Mouse (Mus musculus) CH12F3 (cell line): ENCODE results near the gene Morc3.

ENCODE experiments used
- in situ Hi-C: fragments of 300-500 bp; cut with MboI; formaldehyde crosslinking; loops from 2 replicates; pipeline ENCODE4 v1.14.3; 2020; ENCODE audit warnings: low sequenced_read_pairs

Gene Morc3

DNA sequence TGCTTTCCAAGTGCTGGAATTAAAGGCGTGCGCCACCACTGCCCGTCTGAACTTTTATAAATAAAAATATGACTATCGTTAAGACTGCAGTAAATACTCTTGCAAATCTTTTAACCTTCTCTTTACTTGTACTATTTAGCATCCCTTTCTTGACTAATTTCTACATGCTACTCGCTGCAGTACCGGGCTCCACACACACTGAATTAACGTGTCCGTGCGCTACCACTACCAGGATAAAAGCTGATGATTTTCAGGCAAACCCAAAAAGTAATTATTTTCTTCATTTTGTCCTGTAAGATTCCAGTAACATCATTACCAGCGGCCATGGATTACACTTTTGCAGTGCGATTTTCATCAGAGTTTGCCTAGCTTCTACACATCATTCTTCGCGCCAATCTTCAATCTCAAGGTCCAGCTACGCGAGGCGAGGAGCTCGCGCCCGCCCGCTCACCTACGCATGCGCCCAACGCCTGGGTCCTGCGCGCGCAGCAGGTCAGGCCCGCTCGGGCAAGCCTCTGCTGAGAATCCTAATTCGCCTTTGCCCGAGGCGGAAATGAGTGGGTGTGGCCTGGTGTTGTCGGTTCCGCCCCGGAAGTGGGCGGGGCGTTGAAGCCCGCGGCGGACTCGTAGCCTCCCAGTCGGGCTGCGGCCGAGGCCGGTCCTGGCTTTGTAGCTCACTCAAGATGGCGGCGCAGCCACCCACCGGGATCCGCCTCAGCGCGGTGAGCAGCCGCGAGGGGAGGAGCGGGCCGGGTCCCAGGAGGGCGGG is at the start of gene Morc3:
Gene Morc3 (plus strand): TSS at position 495 of the 769 bp plus-strand sequence.
- in situ Hi-C loops, result no loop called here

DNA sequence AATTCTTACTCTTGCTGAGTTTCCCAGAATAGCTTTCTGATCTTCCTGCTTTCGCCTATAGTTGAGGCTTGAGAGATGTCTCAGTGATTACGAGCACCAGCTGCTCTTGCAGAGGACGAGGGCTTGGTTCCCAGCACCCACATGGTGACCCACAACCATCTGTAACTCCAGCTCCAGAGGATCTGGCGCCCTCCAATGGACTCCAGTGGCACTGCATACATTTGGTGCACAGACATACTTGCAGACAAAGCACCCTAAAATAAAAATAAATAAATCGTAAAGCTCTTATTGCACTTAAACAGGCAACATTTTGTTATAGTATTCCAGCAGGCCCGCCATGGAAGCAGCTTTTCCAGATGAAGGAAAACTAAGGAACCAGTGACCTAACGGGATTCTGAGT is 47.7 kb upstream of the Morc3 start:
- in situ Hi-C loops, result no loop called here

DNA sequence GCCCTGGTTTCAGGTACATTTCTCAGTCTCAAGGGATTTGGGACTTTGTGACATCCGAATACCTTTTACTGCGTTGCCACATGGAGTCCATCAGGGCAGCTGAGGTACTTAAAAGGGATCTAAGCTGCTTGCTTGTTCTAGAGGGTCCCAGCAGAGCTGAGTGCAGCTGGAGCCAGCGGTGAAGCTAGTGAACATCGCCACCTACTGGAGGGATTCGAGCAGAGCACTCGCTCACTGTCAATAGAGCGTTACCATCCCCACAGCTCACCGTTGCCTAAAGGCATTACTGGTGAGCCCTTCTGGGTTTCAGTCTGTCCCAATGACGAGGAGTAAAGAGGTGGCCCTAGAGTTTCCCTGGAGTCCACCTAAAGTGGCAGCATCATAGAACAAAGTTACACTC is 46.1 kb upstream of the Morc3 start:
- in situ Hi-C loops, result no loop called here

DNA sequence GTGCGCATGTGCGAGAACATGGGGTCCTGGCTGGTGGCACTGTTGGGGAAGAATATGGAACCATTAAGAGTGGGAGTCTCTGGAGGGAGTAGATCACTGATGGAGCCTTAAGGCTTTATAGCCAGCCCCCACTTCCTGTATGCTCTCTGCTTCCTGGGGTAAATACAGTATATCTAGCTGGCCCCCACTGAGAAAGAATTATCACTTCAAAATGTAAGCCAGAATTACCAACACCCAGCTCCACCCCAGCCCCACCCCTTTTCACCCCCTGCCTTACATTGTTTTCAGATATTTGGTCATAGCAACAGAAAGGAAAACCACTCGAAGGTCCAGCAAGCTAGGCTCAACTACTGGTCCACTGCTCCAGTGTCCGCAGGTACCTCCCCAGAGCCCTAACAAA is 43.5 kb upstream of the Morc3 start:
- in situ Hi-C loops, result no loop called here

DNA sequence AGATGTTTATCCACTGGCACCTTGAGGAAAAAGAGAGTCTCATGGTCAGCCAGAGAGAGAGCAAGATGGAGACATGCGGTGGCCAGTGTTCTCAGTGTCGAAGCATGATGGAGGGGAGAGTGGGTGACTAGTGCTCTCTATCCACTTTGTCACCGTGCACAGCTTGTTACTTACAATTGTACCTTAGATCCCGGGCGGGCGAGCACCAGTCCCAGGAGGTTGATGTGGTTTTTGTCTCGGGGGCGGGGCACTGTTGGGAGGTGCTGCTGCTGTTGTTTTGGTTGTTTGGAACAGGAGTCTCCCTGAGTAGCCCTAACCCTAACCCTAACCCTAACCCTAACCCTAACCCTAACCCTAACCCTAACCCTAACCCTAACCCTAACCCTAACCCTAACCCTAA is 43.0 kb upstream of the Morc3 start:
- in situ Hi-C loops, result no loop called here

DNA sequence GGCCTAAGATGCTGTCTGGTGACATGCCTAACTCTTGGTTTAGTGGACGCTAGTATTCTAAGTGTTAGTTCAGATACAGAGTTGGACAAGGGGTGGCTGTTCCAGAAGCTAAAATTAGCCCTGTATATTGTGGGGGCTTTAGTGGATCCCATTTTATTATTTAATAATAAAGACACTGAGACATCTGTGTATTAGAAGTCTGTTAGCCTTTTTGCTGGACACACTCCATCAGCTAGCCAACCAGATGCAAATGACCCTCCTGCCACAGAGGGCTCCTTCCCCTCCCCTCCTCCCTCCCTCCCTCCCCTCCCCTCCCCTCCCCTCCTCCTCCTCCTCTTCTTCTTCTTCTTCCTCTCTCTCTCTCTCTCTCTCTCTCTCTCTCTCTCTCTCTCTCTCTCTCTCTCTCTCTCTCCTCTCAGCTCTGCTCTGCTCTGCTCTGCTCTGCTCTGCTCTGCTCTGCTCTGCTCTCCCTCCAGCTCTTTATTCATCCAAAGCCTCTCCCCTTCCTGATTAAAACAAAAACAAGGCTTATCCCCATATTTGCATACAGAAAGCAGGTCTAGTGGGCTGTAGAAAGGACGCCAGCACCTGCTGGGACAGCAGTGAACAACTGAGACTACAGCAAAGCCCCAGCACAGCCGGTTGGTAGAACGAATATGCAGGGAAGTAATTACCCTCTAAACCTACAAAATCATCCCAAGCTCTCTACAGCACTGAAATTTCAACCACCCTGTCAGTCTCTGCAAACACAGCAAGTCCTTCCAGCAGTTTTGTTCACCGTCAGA is 41.8 kb upstream of the Morc3 start:
- in situ Hi-C loops, result no loop called here

DNA sequence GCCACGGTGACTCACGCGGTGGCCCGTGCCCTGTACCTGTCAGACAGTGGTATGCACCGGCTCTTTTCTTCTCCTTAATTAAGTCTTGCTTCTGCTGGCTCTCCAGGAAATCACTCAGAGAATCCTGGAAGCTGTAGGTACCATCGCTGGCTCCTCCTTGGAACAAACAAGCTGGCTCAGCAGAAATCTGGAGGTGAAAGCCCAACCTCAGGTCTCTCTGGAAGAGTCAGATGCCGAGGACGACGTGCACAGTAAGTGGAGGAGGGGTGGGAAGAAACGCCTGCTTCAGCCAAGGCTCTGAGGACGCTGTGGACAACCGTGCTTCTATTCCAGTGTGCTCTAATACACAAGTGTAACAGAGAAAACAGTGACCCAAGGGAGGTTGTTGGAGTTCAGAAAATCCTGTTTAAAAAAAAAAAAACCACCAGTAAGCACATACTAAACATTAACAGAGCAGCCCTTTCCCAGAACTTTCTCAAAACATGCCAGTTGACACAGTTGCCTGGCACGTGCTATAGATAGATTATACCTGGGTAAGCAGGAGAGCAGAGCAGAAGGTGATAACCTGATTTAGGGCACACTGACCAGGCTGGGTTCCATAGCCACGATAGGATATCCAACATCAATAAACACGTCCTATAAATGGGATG is 38.8 kb upstream of the Morc3 start:
- in situ Hi-C loops, result no loop called here

DNA sequence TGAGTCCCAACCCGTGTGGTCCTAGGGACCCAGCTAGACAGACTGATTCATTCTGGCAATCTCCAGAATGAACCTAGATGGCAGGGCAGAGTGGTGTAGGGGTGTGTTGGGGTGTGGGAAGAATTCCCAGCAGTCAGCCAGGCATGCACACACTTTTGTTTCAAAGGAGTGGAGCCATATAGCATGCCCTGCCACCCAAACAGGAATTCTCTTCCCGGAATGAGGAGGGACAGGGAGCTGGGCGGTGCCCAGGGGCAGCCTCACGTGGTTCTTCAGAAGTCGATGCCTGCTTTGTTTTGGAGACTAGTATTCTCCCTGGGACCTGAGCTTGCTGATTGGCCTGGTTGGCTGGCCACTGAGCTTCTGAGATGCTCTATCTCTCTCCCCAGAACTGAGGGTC is 37.1 kb upstream of the Morc3 start:
- in situ Hi-C loops, result no loop called here

DNA sequence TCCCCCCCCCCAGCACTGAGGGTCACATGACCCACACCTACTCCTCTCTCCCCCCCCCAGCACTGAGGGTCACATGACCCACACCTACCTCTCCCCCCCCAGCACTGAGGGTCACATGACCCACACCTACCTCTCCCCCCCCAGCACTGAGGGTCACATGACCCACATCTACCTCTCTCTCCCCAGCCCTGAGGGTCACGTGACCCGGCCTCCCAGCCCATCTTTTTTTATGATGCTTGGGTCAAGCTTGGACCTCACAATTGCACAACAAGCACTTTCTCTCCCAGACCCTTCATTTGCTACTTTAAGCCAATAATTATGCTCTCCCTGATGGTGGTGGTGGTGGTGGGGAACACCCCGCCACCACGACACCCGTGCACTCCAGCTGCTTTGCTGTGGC is 36.5 kb upstream of the Morc3 start:
- in situ Hi-C loops, result no loop called here

DNA sequence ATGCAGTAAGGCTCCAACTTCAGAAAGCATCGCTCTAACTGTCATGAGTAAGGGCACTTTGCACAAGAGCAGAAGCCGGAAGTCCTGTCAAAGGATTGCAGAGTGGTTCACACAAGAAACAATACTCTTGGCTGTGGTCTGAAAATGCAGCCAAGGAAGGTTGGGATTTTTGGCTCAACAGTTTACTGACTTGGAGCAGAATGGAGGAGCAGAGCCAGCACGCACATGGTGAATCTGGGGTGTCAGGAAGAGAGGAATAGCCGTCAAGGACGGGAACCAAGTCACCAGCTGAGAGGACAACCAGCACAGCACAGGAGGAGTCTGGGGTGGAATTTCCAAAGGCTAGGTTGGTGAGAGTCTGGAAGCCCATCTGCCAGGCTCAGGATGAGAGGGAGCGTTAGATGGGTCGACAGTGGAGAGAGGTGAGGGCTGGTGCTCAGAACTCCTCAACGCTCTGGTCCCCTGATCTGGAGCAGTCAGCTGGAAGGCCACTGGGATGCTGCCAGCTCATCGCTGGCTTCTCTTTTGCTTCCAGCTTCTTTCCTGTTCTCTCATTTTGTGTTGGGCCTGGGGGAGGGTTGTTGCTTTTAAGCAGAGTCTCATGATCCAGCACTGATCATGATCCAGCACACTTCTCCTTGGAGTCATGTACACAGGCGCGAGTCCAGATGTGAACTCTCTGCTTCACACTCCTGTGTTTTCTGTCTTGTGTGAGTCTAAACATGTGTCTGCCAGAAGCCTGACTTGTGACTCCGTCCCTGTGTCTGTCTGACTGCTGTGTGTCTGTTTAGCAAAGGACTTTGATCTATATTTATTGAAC is 34.7 kb upstream of the Morc3 start:
- in situ Hi-C loops, result no loop called here

DNA sequence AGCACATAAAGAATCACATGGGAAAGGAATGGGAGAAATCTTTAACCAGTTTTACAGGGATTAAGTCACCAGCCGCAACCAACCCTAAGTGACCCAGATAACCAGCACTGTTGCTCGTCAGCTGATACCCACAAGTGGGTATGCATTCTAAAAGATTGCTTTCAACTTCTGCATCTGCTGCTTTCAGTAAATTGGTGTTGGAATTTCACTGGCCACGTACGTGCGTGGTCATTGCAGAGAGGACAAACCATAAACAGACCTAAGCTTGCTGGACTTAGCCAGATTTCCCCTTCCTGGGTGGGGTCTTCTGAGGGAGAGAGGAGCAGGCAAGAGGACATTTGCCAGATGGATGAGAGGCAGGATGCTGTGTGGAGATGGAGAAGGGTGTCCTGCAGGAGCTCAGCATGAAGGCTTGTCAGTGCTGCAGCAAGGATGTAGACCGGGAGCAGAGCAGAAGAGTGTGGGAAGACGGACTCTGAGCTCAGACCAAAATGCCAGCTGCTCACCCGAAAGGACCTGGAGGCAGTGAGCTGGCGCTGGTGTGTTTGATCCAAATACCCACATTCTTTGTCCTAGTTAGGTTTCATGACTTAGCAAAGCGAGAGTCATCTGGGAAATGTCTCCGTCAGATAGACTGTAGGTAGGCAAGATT is 34.0 kb upstream of the Morc3 start:
- in situ Hi-C loops, result no loop called here

DNA sequence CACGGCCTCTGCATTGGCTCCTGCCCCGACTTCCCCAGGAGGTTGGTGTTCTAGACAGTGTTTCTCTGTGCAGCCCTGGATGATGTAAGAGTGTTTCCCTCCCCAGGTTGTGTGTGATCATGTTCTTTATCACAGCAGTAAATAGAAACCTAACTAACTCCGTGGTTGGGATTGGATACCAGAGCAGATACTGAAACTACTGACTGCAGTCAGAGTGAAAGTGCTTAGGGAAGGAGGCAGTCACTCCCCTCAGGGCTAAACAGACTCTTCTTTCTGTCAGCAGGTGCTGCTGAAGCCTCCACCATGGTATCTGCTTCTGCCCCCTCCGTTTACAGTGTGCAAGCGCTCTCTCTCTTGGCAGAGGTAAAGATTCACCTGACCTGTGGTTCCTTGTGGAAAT is 33.3 kb upstream of the Morc3 start:
- in situ Hi-C loops, result no loop called here

DNA sequence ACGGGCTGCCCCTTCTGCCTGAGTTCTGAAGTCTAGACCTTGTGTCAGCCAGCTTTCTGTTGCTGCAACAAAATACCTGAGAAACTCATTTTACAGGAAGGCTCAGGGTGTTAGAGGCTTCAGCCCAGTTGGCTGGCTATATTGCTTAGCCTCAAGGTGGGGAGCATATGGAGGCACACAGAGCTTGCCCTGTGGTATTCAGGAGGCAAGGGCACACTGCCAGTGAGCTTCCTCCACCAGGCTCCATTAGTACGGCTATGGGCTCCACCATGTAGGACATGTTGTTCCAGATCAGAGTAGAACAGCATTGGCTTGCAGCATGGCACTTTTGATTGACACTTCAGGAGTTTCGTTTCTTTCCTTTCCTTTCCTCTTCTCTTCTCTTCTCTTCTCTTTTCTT is 32.9 kb upstream of the Morc3 start:
- in situ Hi-C loops, result no loop called here

DNA sequence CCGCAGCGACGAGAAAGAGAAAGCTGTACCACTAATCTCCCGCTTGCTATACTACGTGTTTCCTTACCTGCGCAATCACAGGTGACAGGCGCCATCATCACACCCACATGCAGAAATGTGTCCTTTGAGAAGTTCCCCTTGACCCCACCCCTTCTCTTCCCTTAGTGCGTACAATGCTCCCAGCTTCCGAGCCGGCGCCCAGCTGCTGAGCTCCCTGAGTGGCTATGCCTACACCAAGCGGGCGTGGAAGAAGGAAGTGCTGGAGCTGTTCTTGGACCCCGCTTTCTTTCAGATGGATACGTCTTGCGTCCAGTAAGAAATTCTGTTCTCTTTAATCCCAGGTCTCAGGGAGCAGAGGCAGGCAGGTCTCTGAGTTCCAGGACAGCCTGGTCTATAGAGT is 32.0 kb upstream of the Morc3 start:
- in situ Hi-C loops, result no loop called here

DNA sequence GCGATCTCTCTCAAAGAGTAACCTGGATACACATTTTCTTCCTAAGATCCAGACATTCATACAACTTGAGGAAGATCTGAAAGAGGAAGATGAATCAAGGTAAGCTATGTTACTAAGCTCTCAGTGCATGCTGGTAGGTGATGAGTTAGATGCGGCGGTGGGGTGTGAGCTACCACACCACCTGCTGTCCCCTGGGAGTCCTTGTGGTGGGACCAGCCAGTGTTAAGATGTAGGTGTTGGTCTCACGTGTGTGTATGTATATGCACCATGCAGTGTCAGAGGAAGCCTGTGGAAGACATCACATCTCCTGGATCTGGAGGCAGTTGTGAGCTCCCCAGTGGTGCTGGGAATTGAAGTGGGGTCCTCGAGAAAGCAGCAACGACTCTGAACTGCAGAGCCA is 24.8 kb upstream of the Morc3 start:
- in situ Hi-C loops, result no loop called here

DNA sequence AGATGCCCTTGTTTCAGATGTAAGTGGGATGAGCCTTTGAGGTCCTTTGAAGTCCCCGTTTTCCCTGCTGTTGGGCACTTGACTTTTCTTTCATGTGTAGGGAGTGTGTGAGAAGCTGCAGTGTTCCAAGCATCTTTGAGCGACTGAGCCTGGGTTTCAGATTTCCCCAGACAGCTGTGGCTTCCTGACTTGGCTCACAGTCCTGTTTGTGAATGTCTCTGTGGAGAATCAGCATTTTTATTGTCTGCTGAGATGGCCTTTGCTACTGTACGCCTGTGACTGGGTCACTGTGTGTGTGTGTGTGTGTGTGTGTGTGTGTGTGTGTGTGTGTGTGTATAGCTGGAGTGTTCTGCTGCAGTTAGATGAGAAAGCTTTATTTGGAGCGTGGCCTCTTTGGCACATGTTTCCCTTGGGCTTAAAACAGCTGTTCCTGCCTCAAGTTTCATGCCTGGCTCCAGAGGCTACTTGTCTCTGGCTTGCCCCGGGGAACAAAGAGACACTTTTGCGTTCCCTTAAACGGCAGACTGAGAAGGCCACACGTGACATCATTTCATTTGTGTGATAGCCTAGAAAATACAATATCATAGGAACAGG is 23.9 kb upstream of the Morc3 start:
- in situ Hi-C loops, result no loop called here

DNA sequence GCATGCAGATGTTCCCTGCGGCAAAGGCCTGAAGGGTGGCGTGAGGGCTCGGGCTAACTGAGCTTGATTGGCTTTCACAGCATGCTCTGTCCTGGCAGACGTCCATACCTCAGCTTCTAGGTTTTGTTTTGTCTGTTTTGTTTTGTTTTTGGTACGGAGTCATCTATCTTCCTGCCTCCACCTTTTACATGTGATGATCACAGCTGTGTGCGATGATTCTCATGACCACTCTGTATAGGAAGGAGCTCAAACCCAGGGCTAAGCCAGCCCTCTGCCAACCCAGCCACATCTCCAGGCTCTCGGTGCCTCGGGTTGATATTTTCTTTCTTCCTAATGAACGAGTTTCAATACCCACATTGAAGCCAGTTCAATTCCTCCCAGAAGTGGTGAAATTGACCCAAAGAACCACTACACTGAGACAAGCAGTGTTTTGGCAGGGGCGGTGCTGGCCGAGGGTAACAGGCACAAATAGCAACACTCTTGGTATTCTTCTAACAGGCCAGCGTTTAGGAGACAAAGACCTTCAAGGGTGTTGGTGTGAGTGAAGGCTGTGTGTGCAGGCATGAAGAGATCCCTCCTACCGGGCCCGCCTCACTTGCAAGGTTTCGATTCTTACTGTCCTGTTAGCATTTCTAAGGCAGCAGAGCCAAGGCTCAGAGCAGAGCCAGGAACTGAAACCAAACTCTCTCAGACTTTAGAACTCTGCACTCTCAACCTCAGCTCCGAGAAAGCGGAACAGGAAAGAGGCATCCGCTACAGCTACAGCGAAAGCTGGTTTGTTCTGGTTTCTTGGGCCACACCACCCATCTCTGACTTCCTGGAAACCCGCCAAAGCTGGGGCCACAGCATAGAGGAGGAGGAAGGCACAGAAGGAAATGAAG is 15.8 kb upstream of the Morc3 start:
- in situ Hi-C loops, result no loop called here

DNA sequence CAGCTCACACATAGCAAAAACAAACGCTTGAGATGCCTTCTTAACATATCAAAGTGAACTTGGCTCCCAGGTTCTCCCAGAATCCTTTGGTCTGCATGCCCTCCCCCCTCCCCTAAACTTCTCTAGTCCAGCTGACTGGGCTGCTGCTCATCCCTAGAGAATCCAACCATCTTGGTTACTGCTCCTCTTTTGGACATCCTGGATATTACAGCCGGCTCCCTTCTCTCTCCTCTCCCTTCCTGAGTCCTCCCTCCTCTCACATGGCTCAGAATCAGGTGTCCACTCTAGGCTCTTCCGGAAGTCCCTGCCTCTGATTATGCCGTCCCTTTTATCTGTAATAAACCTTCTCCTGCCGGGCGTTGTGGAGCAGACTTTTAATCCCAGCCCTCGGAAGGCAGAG is 15.1 kb upstream of the Morc3 start:
- in situ Hi-C loops, result no loop called here

DNA sequence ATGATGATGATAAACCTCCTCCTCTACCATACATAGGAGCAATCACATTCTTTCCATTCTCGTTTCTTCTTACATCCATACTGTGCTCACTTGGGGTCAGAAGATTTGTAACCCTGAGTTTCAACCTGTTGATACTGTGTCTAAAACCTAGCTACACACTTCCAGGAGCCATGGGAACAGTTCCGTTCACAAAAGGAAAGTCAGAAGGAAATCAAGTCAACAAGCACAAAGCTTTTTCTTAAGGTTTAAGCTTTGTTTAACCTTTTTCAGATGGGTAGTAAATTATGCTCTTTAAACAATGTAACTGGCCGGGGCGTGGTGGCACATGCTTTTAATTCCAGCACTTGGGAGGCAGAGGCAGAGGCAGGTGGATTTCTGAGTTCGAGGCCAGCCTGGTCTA is 14.6 kb upstream of the Morc3 start:
- in situ Hi-C loops, result no loop called here
